Mouse (Mus musculus) cortical plate, adult 2 months (tissue): ENCODE results near the gene Sec61a1. TPM values are rescaled to one million over a fixed set of nuclear protein-coding genes. Genes with fewer than 3 reads are reported as not detected.
A peak's percentile ranks its signal among the peaks of the same experiment; 100 is the strongest.

Experiments
- H3K27ac ChIP-seq: fragments of 200-500 bp; 2 replicates; pipeline ENCODE4 v1.5.1; 2012; ENCODE audit warnings: low read length, control low read depth, inconsistent platforms; ENCODE audit not compliant: insufficient read depth
- H3K4me1 ChIP-seq: fragments of 200-500 bp; 2 replicates; pipeline ENCODE4 v1.6.1; 2011; ENCODE audit warnings: low read length; ENCODE audit not compliant: control insufficient read depth, insufficient read depth
- H3K4me3 ChIP-seq: fragments of 200-500 bp; 2 replicates; pipeline ENCODE4 v1.5.1; 2011; ENCODE audit warnings: mild to moderate bottlenecking, low read length, control low read depth; ENCODE audit not compliant: insufficient read depth
- CTCF ChIP-seq: fragments of 200-500 bp; IDR thresholded peaks from 2 replicates; pipeline ENCODE4 v1.5.1; 2011; ENCODE audit warnings: mild to moderate bottlenecking, control low read depth, low read length; ENCODE audit not compliant: insufficient read depth; ENCODE audit errors: extremely low read depth
- POLR2A ChIP-seq: fragments of 200-500 bp; IDR thresholded peaks from 2 replicates; pipeline ENCODE4 v1.6.1; 2011; ENCODE audit warnings: mild to moderate bottlenecking, low read length, control low read depth; ENCODE audit not compliant: insufficient read depth; ENCODE audit errors: extremely low read depth
- polyA plus RNA-seq: library from polyadenylated mRNA; depleted of rRNA; stranded (reverse); fragments of >200 nt; gene quantifications from 2 replicates; pipeline ENCODE4 v1.2.3, GENCODE M21; 2012; rRNA removed

The Sec61a1 gene
- 86.3 and 89.3 TPM in 2 replicates for polyA plus RNA-seq

- Histone ChIP-seq H3K4me1 (peaks cover 2% of the 10 kb centered on the region), H3K27ac (peak within 1 kb of the TSS; percentile 86), H3K4me3 (peak within 1 kb of the TSS; percentile 57)
- no peak for TF ChIP-seq CTCF
- peak; percentile 96 for TF ChIP-seq POLR2A
These were observed at the start of gene Sec61a1 for GRCm38 (mm10) chr6:88518404-88519263. Gene Sec61a1 (minus strand): TSS chr6:88518905.

- no peak for TF ChIP-seq POLR2A
- TF ChIP-seq CTCF: no peak
- Histone ChIP-seq H3K27ac (no peak overlapping the region), H3K4me3 (no peak overlapping the region), H3K4me1 (no peaks in the 10 kb centered on the region)
These were observed 48.0 kb upstream of the Sec61a1 start for GRCm38 (mm10) chr6:88566676-88567075.

- no peak overlapping the region for H3K4me3 ChIP-seq
- H3K27ac ChIP-seq: no peak overlapping the region
- peak; percentile 59 for TF ChIP-seq CTCF
- TF ChIP-seq POLR2A: no peak
- H3K4me1 ChIP-seq: no peaks in the 10 kb centered on the region
These were observed 46.3 kb upstream of the Sec61a1 start for GRCm38 (mm10) chr6:88565033-88565432.

- no peak overlapping the region for H3K27ac ChIP-seq
- TF ChIP-seq CTCF (no peak), POLR2A (no peak)
- H3K4me1 ChIP-seq: peaks cover 2% of the 10 kb centered on the region; the same call in 1 of the 2 replicates
- H3K4me3 ChIP-seq: no peak overlapping the region
These were observed 41.5 kb upstream of the Sec61a1 start for GRCm38 (mm10) chr6:88560156-88560555.

- peaks cover 2% of the 10 kb centered on the region; the same call in 1 of the 2 replicates for H3K4me1 ChIP-seq
- H3K4me3 ChIP-seq: no peak overlapping the region
- TF ChIP-seq CTCF: 0 out of 2 replicates have a peak, but pooled peaks have one; percentile 24
- no peak for TF ChIP-seq POLR2A
- H3K27ac ChIP-seq: no peak overlapping the region
These were observed 41.0 kb upstream of the Sec61a1 start for GRCm38 (mm10) chr6:88559688-88560087.

- no peak overlapping the region for H3K27ac ChIP-seq
- no peak for TF ChIP-seq POLR2A
- peak; percentile 58 for TF ChIP-seq CTCF
- H3K4me3 ChIP-seq: no peak overlapping the region
- H3K4me1 ChIP-seq: peaks cover 2% of the 10 kb centered on the region; the same call in 1 of the 2 replicates
These were observed 39.4 kb upstream of the Sec61a1 start for GRCm38 (mm10) chr6:88558076-88558475.

GRCm38 (mm10) chr6:88557548-88557947 lies 38.8 kb upstream of the Sec61a1 start:
- no peak for TF ChIP-seq POLR2A
- no peak for TF ChIP-seq CTCF
- no peak overlapping the region for H3K27ac ChIP-seq
- no peak overlapping the region for H3K4me3 ChIP-seq
- peaks cover 2% of the 10 kb centered on the region; the same call in 1 of the 2 replicates for H3K4me1 ChIP-seq

- Histone ChIP-seq H3K4me3 (no peak overlapping the region), H3K4me1 (no peaks in the 10 kb centered on the region), H3K27ac (no peak overlapping the region)
- TF ChIP-seq CTCF (no peak), POLR2A (no peak)
These were observed 31.2 kb upstream of the Sec61a1 start for GRCm38 (mm10) chr6:88549916-88550315.

- Histone ChIP-seq H3K27ac (no peak overlapping the region), H3K4me3 (no peak overlapping the region), H3K4me1 (no peaks in the 10 kb centered on the region)
- peak; percentile 39; the same call in 1 of the 2 replicates for TF ChIP-seq CTCF
- no peak for TF ChIP-seq POLR2A
These were observed 30.6 kb upstream of the Sec61a1 start for GRCm38 (mm10) chr6:88549137-88549814.

GRCm38 (mm10) chr6:88548405-88549049 lies 29.8 kb upstream of the Sec61a1 start:
- no peak overlapping the region for H3K4me3 ChIP-seq
- no peak overlapping the region for H3K27ac ChIP-seq
- TF ChIP-seq POLR2A: no peak
- TF ChIP-seq CTCF: no peak
- H3K4me1 ChIP-seq: no peaks in the 10 kb centered on the region

- Histone ChIP-seq H3K4me1 (no peaks in the 10 kb centered on the region), H3K27ac (no peak overlapping the region), H3K4me3 (no peak overlapping the region)
- TF ChIP-seq POLR2A: no peak
- no peak for TF ChIP-seq CTCF
These were observed 26.7 kb upstream of the Sec61a1 start for GRCm38 (mm10) chr6:88545397-88545790.
